11 mouse cellular contexts compared by ENCODE assay signal in the genomic region with DNA sequence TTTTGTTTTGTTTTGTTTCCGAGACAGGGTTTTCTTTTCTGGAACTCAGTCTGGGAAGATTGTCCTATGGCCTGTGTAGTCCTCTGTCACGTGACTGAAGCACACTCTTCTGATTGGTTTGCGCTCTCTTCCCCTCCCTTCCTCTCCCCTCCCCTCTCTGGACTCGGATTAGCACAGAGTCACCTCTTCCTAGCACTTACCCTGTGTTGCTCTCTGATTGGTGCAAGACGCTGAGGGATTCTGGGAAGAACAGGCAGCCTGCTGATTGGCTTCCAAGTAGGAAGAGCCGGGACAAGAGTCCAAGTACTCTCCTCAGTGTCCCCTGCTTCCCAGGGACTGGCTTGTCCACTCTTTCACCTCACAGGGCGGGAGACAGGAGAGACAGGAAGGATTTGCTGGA. TPM values are rescaled to one million over a fixed set of nuclear protein-coding genes. Genes with fewer than 3 reads are reported as not detected.
DNase-seq lines count a peak whose midpoint lies in the region; ATAC-seq and TF ChIP-seq lines count a peak whose summit lies in the region.
"Had no signal": no experiment of that assay in that cellular context is flagged by ENCODE, and none has a peak within 500 bp of the region (broad histone marks: within the 10 kb centered on the region; RNA-seq: fewer than 3 reads in every experiment).

No protein-coding gene starts in this region.

- no peak overlapping the region for H3K4me2 ChIP-seq in hindbrain, embryonic 12.5 days (replicated peaks)
- no peak overlapping the region for H3K4me2 ChIP-seq in midbrain, embryonic 16.5 days (ENCODE audit: low read length)
- H3K4me2 ChIP-seq: embryonic facial prominence, embryonic 13.5 days had no signal

- TF ChIP-seq POLR2A in kidney, adult 2 months (IDR thresholded peaks at IDR 0.05; ENCODE audit: low read depth, low read length), result no peak

- ATAC-seq in G1E (ENCODE audit: extremely low read depth, insufficient number of reproducible peaks, low FRiP score, poor library complexity, severe bottlenecking), result no peak; the same call in 1 of the 2 replicates
- 0 out of 2 replicates have a peak, but pooled peaks have one; percentile 31 for ATAC-seq in hindbrain, embryonic 12.5 days (ENCODE audit: low FRiP score)
- peak; percentile 52; the same call in 1 of the 2 replicates for ATAC-seq in midbrain, embryonic 16.5 days
- no peak for ATAC-seq in cerebellum, adult (ENCODE audit: insufficient number of reproducible peaks, low FRiP score, low TSS enrichment)
- ATAC-seq: activated CD4-positive, CD25-positive, alpha-beta regulatory T cell, adult 4 months had no signal

- DNase-seq in kidney, adult 2 months, result peak; percentile 63
- DNase-seq in kidney, adult 18-20 months, result no peak
- peak; percentile 27 for DNase-seq in G1E (ENCODE audit: low spot score)
- no peak for DNase-seq in urinary bladder, postnatal 4 days (ENCODE audit: low spot score in 2 of 2)
- DNase-seq in left cerebral cortex, adult 8-10 months (ENCODE audit: low spot score in 2 of 2), result no peak
- DNase-seq: thymus, adult 2 months had no signal

- no peaks in the 10 kb centered on the region for H3K36me3 ChIP-seq in kidney, adult 2 months (ENCODE audit: control insufficient read depth, insufficient read depth, low read length)
- no peaks in the 10 kb centered on the region for H3K36me3 ChIP-seq in G1E (replicated peaks)
- H3K36me3 ChIP-seq in hindbrain, embryonic 12.5 days, result no peaks in the 10 kb centered on the region
- no peaks in the 10 kb centered on the region for H3K36me3 ChIP-seq in midbrain, embryonic 16.5 days (ENCODE audit: control insufficient read depth, insufficient read depth, low read length)
- H3K36me3 ChIP-seq: embryonic facial prominence, embryonic 13.5 days had no signal

- H3K27ac ChIP-seq in kidney, adult 2 months (ENCODE audit: insufficient read depth, low read depth, low read length), result no peak overlapping the region
- no peak overlapping the region for H3K27ac ChIP-seq in hindbrain, embryonic 12.5 days
- H3K27ac ChIP-seq in midbrain, embryonic 16.5 days (ENCODE audit: low read length), result no peak overlapping the region
- H3K27ac ChIP-seq: embryonic facial prominence, embryonic 13.5 days had no signal

- 63% methylated on average over 7 of the region's 7 CpGs for WGBS in kidney, adult 2 months
- WGBS in hindbrain, embryonic 12.5 days, result 63% methylated on average over 7 of the region's 7 CpGs
- WGBS in midbrain, embryonic 16.5 days, result 55% methylated on average over 7 of the region's 7 CpGs

- no peaks in the 10 kb centered on the region for H3K27me3 ChIP-seq in kidney, adult 2 months (replicated peaks; ENCODE audit: control insufficient read depth, insufficient read depth, low read length)
- 0 out of 2 replicates have a peak, but pooled peaks cover 2% of the 10 kb centered on the region for H3K27me3 ChIP-seq in G1E (ENCODE audit: insufficient read depth, low read length)
- peaks cover 40% of the 10 kb centered on the region for H3K27me3 ChIP-seq in hindbrain, embryonic 12.5 days
- H3K27me3 ChIP-seq in midbrain, embryonic 16.5 days (ENCODE audit: control insufficient read depth, insufficient read depth, low read depth, low read length), result no peaks in the 10 kb centered on the region; the same call in 1 of the 2 replicates

- H3K4me1 ChIP-seq in kidney, adult 2 months (ENCODE audit: control insufficient read depth, insufficient read depth, low read length), result no peaks in the 10 kb centered on the region
- peaks cover 3% of the 10 kb centered on the region; the same call in 1 of the 2 replicates for H3K4me1 ChIP-seq in G1E (ENCODE audit: insufficient read depth, low read depth, low read length)
- H3K4me1 ChIP-seq in hindbrain, embryonic 12.5 days, result peaks cover 24% of the 10 kb centered on the region
- no peaks in the 10 kb centered on the region for H3K4me1 ChIP-seq in midbrain, embryonic 16.5 days (ENCODE audit: control insufficient read depth, insufficient read depth, low read length)

- no peaks in the 10 kb centered on the region for H3K9me3 ChIP-seq in G1E (replicated peaks)
- no peaks in the 10 kb centered on the region for H3K9me3 ChIP-seq in hindbrain, embryonic 12.5 days (replicated peaks)
- no peaks in the 10 kb centered on the region for H3K9me3 ChIP-seq in midbrain, embryonic 16.5 days (replicated peaks; ENCODE audit: control insufficient read depth, low read length, poor library complexity, severe bottlenecking)
- H3K9me3 ChIP-seq: embryonic facial prominence, embryonic 13.5 days had no signal

- no peak overlapping the region for H3K9ac ChIP-seq in hindbrain, embryonic 12.5 days
- no peak overlapping the region for H3K9ac ChIP-seq in midbrain, embryonic 16.5 days (ENCODE audit: low read depth, low read length)
- H3K9ac ChIP-seq: embryonic facial prominence, embryonic 13.5 days had no signal

- no peak overlapping the region for H3K4me3 ChIP-seq in kidney, adult 2 months (ENCODE audit: insufficient read depth, low read depth, low read length)
- no peak overlapping the region for H3K4me3 ChIP-seq in G1E (ENCODE audit: low read depth, low read length)
- no peak overlapping the region for H3K4me3 ChIP-seq in hindbrain, embryonic 12.5 days
- H3K4me3 ChIP-seq in midbrain, embryonic 16.5 days (ENCODE audit: low read depth, low read length), result no peak overlapping the region
- H3K4me3 ChIP-seq: embryonic facial prominence, embryonic 13.5 days had no signal

- TF ChIP-seq CTCF in kidney, adult 2 months (conservative IDR thresholded peaks at IDR 0.05; ENCODE audit: insufficient read depth, insufficient read length, low read depth, low read length), result no peak
- no peak for TF ChIP-seq CTCF in G1E (IDR thresholded peaks at IDR 0.05; ENCODE audit: low read depth, low read length)

RNA-seq across cellular contexts. Expression of a gene that starts 26.1 kb away (rescaled TPM):
- 13.5 and 14.7 TPM in 2 replicates for polyA plus RNA-seq in kidney, adult 2 months (2012; rRNA removed)
- total RNA-seq in G1E (2014; fragmentation: Nextera tagmentation), result not detected in 2 replicates
- total RNA-seq in G1E (2017), result 0.17 and 0.27 TPM in 2 replicates
- 0.02 TPM in 1 of 2 replicates, not detected in the other for polyA plus RNA-seq in G1E (2012)
- polyA plus RNA-seq in hindbrain, embryonic 12.5 days (2016; fragmentation: Nextera tagmentation; extraction: Ambion mirVana), result 7.1 and 8.9 TPM in 2 replicates
- polyA plus RNA-seq in midbrain, embryonic 16.5 days (2015; fragmentation: Nextera tagmentation; extraction: Ambion mirVana), result 2.6 TPM in 2 replicates
- 1 to 10 TPM; 1.2 to 2.4 (median 1.7) TPM for total RNA-seq in left cerebral cortex, adult 8-10 months (2022)

Comparison
In these comparisons a context has a peak if more than half of its experiments do, and no peak if none do; other contexts are left out.
1. DNase-seq: peak in kidney, adult 2 months (single experiment) and G1E (single experiment); none in kidney, adult 18-20 months (single experiment), urinary bladder, postnatal 4 days (0 of 2) and left cerebral cortex, adult 8-10 months (0 of 2).
2. ATAC-seq: peak in hindbrain, embryonic 12.5 days (single experiment) and midbrain, embryonic 16.5 days (single experiment); none in G1E (single experiment) and cerebellum, adult (single experiment).